Mouse (Mus musculus): ENCODE measurements around the gene Defb7. TPM values are rescaled to one million over a fixed set of nuclear protein-coding genes. Genes with fewer than 3 reads are reported as not detected.

Defb7 gene
- polyA plus RNA-seq (2015; fragmentation: Nextera tagmentation; extraction: Ambion mirVana), result not detected in 2 replicates

DNA sequence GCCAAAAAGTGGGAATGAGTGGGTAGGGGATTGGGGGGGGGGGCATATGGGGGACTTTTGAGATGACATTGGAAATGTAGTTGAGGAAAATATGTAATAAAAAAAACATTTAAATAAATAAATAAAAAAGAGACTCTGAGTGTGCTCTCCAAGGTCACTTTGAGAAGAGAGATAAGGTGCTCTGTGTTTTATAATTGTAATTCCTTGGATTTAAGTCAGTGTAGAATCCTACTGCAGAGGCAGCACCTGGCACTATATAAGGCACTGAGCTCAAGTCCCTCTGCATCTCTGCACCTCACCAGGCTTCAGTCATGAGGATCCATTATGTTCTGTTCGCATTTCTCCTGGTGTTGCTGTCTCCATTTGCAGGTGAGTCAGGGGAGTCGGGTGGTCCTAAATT, at the start of gene Defb7:
Defb7 (plus strand) TSS at position 301 of the 400 bp plus-strand sequence.
- ATAC-seq (ENCODE audit: low FRiP score), result no peak
- H3K36me3 ChIP-seq, result no peaks in the 10 kb centered on the region
- WGBS, result 88% methylated on average over 2 of the region's 2 CpGs
- no peak within 1 kb of the TSS for H3K9ac ChIP-seq
- H3K4me1 ChIP-seq (replicated peaks), result no peaks in the 10 kb centered on the region
- no peak within 1 kb of the TSS for H3K4me2 ChIP-seq
- no peak within 1 kb of the TSS for H3K4me3 ChIP-seq
- H3K27ac ChIP-seq, result no peak within 1 kb of the TSS
- H3K27me3 ChIP-seq, result no peaks in the 10 kb centered on the region
- 0 out of 2 replicates have a peak, but pooled peaks cover 8% of the 10 kb centered on the region for H3K9me3 ChIP-seq

DNA sequence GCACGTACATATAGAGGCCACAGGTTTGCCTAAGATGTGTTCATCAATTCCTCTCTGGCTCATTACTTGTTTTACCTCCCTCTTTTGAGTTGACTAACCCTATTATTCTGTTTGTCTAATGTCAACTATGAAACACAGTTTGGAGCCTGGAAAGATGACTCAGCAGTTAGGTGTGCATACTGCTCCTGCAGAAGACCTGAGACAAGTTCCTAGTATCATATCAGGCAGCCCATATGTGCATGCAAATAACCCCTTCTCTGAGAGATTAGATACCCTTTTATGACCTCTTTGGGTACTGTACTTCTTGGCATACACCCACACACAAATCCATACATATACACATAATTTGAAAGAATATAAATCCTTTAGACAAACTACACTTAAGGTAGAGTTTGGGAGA, 48.5 kb upstream of the Defb7 start:
- WGBS, result 74% methylated on average over 1 of the region's 1 CpGs
- no peak overlapping the region for H3K9ac ChIP-seq
- no peak overlapping the region for H3K4me3 ChIP-seq

DNA sequence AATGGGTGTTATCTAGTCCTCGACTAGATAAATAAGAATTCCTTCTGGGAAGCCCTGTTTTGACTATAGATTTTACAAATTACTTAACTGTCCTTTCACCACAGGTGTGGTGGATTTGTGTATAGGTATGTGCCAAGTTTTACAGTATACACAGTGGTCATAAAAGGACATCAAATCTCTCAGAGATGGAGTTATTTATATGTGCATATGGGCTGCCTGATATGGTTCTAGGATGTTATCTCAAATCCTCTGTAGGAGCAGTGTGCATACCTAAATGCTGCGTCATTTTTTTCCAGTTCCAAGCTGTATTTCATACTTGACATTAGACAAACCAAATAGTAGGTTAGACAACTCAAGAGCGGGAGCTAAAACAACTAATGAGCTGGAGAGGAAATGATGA, 33.5 kb upstream of the Defb7 start:
- H3K9me3 ChIP-seq, result no peaks in the 10 kb centered on the region
- no peak for ATAC-seq (ENCODE audit: low FRiP score)
- WGBS, result 86% methylated on average over 3 of the region's 3 CpGs

More for the DNA sequence above, 48.5 kb upstream of the Defb7 start:
- no peak for ATAC-seq (ENCODE audit: low FRiP score)
- no peaks in the 10 kb centered on the region for H3K27me3 ChIP-seq
- H3K27ac ChIP-seq, result no peak overlapping the region
- H3K36me3 ChIP-seq, result no peaks in the 10 kb centered on the region
- no peak overlapping the region for H3K4me2 ChIP-seq
- H3K9me3 ChIP-seq, result peaks cover 14% of the 10 kb centered on the region
- H3K4me1 ChIP-seq (replicated peaks), result no peaks in the 10 kb centered on the region

DNA sequence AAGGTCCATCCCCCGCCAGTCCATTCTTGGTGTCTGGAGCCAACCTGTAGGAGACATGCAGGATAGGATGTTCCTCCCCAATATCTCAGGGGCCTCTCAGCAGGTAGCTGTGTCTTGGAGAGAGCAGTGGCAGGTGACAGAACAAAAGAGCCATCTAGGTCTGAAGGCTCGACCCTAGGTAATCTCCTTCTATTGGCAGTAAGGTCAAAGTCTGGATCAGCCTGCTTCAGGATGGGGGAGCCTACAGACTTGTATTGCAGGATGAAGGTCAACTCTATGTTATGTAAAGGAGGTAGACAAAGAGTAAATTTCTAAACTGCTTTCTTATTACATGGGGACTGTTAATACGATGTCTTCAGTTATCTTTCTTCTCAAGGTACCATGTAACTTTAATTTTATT, 25.9 kb upstream of the Defb7 start:
- H3K9me3 ChIP-seq, result peaks cover 8% of the 10 kb centered on the region; the same call in 1 of the 2 replicates
- 83% methylated on average over 3 of the region's 3 CpGs for WGBS
- no peaks in the 10 kb centered on the region for H3K4me1 ChIP-seq (replicated peaks)
- no peak overlapping the region for H3K4me3 ChIP-seq
- H3K4me2 ChIP-seq, result no peak overlapping the region
- no peaks in the 10 kb centered on the region for H3K36me3 ChIP-seq
- no peaks in the 10 kb centered on the region for H3K27me3 ChIP-seq
- H3K9ac ChIP-seq, result no peak overlapping the region
- ATAC-seq (ENCODE audit: low FRiP score), result no peak
- no peak overlapping the region for H3K27ac ChIP-seq

More for the DNA sequence above, 33.5 kb upstream of the Defb7 start:
- Histone ChIP-seq H3K27ac (no peak overlapping the region), H3K4me2 (no peak overlapping the region), H3K4me1 (replicated peaks) (no peaks in the 10 kb centered on the region), H3K4me3 (no peak overlapping the region), H3K27me3 (no peaks in the 10 kb centered on the region), H3K9ac (no peak overlapping the region), H3K36me3 (no peaks in the 10 kb centered on the region)

DNA sequence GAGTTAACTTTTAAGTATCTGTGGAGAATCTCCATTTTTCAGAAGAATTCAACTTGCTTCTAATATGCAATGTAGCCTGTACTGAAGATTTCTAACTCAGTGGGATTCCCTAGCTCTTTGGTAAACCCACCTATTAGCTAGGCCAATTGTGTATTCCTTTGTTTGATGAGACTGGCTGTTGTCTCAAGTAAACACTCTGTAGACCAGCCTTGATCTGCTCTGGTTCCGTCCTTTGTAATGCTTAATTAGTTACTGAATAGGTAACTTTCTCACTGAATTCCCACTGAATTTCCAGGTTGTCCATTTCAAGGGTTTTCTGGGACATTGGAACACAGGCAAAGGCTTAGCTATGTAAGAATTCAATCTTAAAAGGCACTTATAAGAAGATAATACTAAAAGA, 5.6 kb downstream of the Defb7 start:
- Histone ChIP-seq H3K27me3 (no peaks in the 10 kb centered on the region), H3K36me3 (no peaks in the 10 kb centered on the region), H3K4me2 (no peak overlapping the region), H3K4me1 (replicated peaks) (no peaks in the 10 kb centered on the region), H3K9ac (no peak overlapping the region), H3K4me3 (no peak overlapping the region), H3K27ac (no peak overlapping the region), H3K9me3 (peaks cover 19% of the 10 kb centered on the region; the same call in 1 of the 2 replicates)
- 74% methylated on average over 1 of the region's 1 CpGs for WGBS
- no peak for ATAC-seq (ENCODE audit: low FRiP score)

DNA sequence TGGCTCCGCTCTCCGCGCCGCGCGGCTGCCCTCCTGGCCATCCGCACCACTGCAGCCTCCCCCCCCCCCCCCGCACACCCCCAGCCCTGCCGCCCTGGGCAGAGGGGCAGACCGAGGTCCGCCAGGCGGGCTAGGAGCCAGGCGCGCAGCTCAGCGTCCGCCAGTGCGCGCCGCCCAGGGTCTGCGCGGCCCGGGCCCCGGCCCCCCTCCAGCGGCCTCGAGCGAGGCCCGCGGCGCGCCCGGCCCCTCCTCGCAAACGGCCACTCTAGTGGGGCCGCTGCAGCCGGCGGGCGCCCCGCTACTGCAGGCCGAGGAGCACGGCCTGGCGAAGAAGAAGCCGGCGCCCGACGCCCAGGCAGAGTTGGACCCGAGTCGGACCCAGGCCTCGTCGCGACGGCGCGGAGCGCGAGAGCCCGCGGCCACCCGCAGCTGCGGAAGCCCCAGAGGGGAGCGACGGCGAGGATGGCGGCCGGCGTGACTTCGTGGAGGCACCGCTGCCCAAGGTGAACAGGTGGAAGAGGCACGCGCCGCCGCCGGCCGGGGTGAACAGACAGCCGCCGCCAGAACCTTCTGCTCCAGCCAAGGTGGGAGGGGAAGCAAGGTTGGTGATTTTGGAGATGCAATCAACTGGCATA, 40.4 kb downstream of the Defb7 start:
- H3K4me1 ChIP-seq (replicated peaks), result 0 out of 2 replicates have a peak, but pooled peaks cover 4% of the 10 kb centered on the region
- H3K4me2 ChIP-seq, result peak overlapping the region; percentile 64
- 9% methylated on average over 63 of the region's 75 CpGs for WGBS
- peaks cover 23% of the 10 kb centered on the region for H3K27me3 ChIP-seq
- no peaks in the 10 kb centered on the region for H3K36me3 ChIP-seq
- H3K9ac ChIP-seq, result peak overlapping the region; percentile 61
- peak overlapping the region; percentile 43 for H3K4me3 ChIP-seq
- no peak overlapping the region for H3K27ac ChIP-seq
- H3K9me3 ChIP-seq, result no peaks in the 10 kb centered on the region; the same call in 1 of the 2 replicates
- ATAC-seq (ENCODE audit: low FRiP score), result peak; percentile 82

DNA sequence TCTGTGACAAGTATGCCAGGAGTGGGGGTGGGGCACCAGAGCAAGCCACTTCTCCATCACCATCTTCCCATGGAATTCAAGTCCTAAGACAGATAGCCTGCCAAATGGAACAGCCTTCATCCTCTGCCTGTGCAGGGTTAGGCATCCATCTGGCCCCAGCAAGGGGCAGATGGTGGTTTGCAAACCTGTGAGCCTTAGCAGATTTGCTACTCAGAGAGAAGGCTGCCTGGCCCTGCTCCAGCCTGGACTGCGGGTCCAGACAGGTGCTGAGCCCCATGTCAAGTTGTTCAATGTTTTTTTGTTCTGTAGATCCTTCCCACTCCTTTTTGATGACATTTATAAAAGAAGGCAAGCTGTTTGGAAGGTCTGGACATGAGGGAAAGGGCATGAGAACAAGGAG, 45.5 kb downstream of the Defb7 start:
- no peak overlapping the region for H3K9ac ChIP-seq
- no peak for ATAC-seq (ENCODE audit: low FRiP score)
- 0 out of 2 replicates have a peak, but pooled peaks cover 2% of the 10 kb centered on the region for H3K4me1 ChIP-seq (replicated peaks)
- H3K27ac ChIP-seq, result no peak overlapping the region
- H3K4me3 ChIP-seq, result no peak overlapping the region
- H3K27me3 ChIP-seq, result peaks cover 13% of the 10 kb centered on the region
- H3K4me2 ChIP-seq, result no peak overlapping the region
- no peaks in the 10 kb centered on the region for H3K36me3 ChIP-seq
- H3K9me3 ChIP-seq, result peaks cover 4% of the 10 kb centered on the region; the same call in 1 of the 2 replicates
- WGBS, result 82% methylated on average over 1 of the region's 1 CpGs

Small RNA genes within 50 kb of the gene (microRNA-seq; reads per million reads assigned to microRNA genes)
- gene Gm27288, result not detected
- not detected for gene Gm27852

Other genes starting within 250 kb of the Defb7 start
- gene Defb5, start 247.5 kb upstream of the Defb7 start, polyA plus RNA-seq (2015; fragmentation: Nextera tagmentation; extraction: Ambion mirVana), result not detected in 2 replicates
- not detected in 2 replicates for gene Defb3, start 201.7 kb upstream of the Defb7 start, polyA plus RNA-seq (2015; fragmentation: Nextera tagmentation; extraction: Ambion mirVana)
- not detected in 2 replicates for gene Defb8, start 47.5 kb upstream of the Defb7 start, polyA plus RNA-seq (2015; fragmentation: Nextera tagmentation; extraction: Ambion mirVana)
- not detected in 2 replicates for gene 4930467E23Rik, start 234.5 kb downstream of the Defb7 start, polyA plus RNA-seq (2015; fragmentation: Nextera tagmentation; extraction: Ambion mirVana)

Measured in hindbrain, embryonic 13.5 days (tissue).